Comparison of ENCODE assay signal across 17 mouse cellular contexts in the genomic region with DNA sequence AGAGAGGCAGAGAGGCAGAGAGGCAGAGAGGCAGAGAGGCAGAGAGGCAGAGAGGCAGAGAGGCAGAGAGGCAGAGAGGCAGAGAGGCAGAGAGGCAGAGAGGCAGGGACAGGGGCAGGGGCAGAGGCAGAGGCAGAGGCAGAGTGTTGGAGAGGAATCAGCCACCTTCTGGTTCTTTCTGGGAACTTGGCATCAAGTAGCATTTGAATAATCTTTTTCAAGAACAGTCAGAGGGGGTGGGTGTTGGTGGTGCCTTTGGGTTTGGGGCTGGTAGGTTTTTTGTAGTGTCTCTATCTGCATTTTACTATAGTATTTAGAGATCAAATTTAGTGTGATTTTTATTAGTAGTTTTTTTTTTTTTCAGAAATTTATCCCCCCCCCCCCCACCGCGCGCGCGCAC.
DNase-seq lines count a peak whose midpoint lies in the region; ATAC-seq lines count a peak whose summit lies in the region.
"Had no signal": no experiment of that assay in that cellular context is flagged by ENCODE, and none has a peak within 500 bp of the region (broad histone marks: within the 10 kb centered on the region; RNA-seq: fewer than 3 reads in every experiment).

No protein-coding gene starts in this region.

- DNase-seq in frontal cortex, postnatal 25 days (ENCODE audit: low spot score in 2 of 2) = no peak
- DNase-seq in frontal cortex, adult 2 months (ENCODE audit: extremely low spot score in 1 of 2, low spot score in 1 of 2) = peak; percentile 17 to 31
- no peak for DNase-seq in frontal cortex, postnatal 36 days (ENCODE audit: low spot score in 2 of 2)
- DNase-seq in brain, adult 2 months (ENCODE audit: low read depth, low spot score) = peak; percentile 54
- no peak for DNase-seq in thymus, postnatal 4 days
- DNase-seq: adrenal gland, adult 8-10 months; adrenal gland, postnatal 10 days; adrenal gland, postnatal 25 days; B cell, adult 2 months; cerebellum, adult 11 months; cerebellum, adult 11-12 months; cerebellum, adult 18-20 months; cerebellum, adult 2 months had no signal

- ATAC-seq in frontal cortex, adult (ENCODE audit: low TSS enrichment) = peak; percentile 77
- ATAC-seq: activated CD4-positive, CD25-positive, alpha-beta regulatory T cell, adult 4 months; CD4-positive, CD25-positive, alpha-beta regulatory T cell, adult 4 months; Patski had no signal

Comparison
In these comparisons a context has a peak if more than half of its experiments do, and no peak if none do; other contexts are left out.
1. DNase-seq: peak in frontal cortex, adult 2 months (2 of 2) and brain, adult 2 months (single experiment); none in frontal cortex, postnatal 25 days (0 of 2), frontal cortex, postnatal 36 days (0 of 2) and thymus, postnatal 4 days (single experiment).